Mouse (Mus musculus): Measurements from ENCODE around the gene Nfe2l2. TPM values are rescaled to one million over a fixed set of nuclear protein-coding genes. Genes with fewer than 3 reads are reported as not detected.

Gene Nfe2l2
- polyA plus RNA-seq (2015; fragmentation: Nextera tagmentation; extraction: Ambion mirVana): 11.5 and 12.3 TPM in 2 replicates

- peak within 1 kb of the TSS; percentile 51 for H3K4me3 ChIP-seq
- H3K4me2 ChIP-seq: peak within 1 kb of the TSS; percentile 70
- peaks cover 25% of the 10 kb centered on the region for H3K4me1 ChIP-seq
- ATAC-seq (replicated peaks): peak; percentile 82
- H3K27me3 ChIP-seq (replicated peaks): peaks cover 3% of the 10 kb centered on the region; the same call in 1 of the 2 replicates
- WGBS: 1% methylated on average over 58 of the region's 58 CpGs
- no peaks in the 10 kb centered on the region for H3K36me3 ChIP-seq (replicated peaks)
- no peaks in the 10 kb centered on the region for H3K9me3 ChIP-seq
- peak within 1 kb of the TSS; percentile 75 for H3K27ac ChIP-seq
- peak within 1 kb of the TSS; percentile 50 for H3K9ac ChIP-seq
Measured at GRCm38 (mm10) chr2:75704234-75705161, at the start of gene Nfe2l2. TSS of gene Nfe2l2 (minus strand) at chr2:75704641.

- Histone ChIP-seq H3K4me3 (no peak overlapping the region), H3K9me3 (no peaks in the 10 kb centered on the region), H3K9ac (no peak overlapping the region), H3K27me3 (replicated peaks) (no peaks in the 10 kb centered on the region), H3K27ac (no peak overlapping the region), H3K36me3 (replicated peaks) (no peaks in the 10 kb centered on the region), H3K4me2 (no peak overlapping the region), H3K4me1 (0 out of 2 replicates have a peak, but pooled peaks cover 3% of the 10 kb centered on the region)
- WGBS: 89% methylated on average over 22 of the region's 22 CpGs
- no peak for ATAC-seq (replicated peaks)
Measured at GRCm38 (mm10) chr2:75752306-75753175, 48.1 kb upstream of the Nfe2l2 start.

DNA sequence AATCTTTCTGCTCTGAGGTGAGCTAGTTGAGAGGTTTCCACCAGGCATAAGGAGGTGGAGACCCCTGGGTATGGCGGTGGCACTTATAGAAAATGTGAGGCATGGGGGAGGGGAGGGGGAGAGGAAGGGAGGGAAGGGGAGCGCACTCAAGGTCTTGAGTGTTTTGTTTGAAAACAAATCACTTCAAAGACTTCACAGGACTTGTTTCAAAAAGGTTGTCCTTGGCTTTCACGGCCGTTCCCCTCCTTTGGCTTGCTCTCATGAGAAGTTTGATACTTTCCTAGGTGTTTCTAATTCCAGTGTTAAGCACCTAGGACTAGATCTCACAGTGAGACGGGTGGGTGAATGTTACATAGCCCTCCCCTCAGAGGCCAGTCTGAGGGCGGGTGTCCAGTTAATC lies 47.5 kb upstream of the Nfe2l2 start:
- no peaks in the 10 kb centered on the region for H3K36me3 ChIP-seq (replicated peaks)
- H3K4me1 ChIP-seq: no peaks in the 10 kb centered on the region
- H3K4me3 ChIP-seq: no peak overlapping the region
- H3K9ac ChIP-seq: no peak overlapping the region
- no peak for ATAC-seq (replicated peaks)
- H3K4me2 ChIP-seq: no peak overlapping the region
- H3K27ac ChIP-seq: no peak overlapping the region
- H3K27me3 ChIP-seq (replicated peaks): no peaks in the 10 kb centered on the region
- no peaks in the 10 kb centered on the region for H3K9me3 ChIP-seq
- WGBS: 59% methylated on average over 6 of the region's 6 CpGs

DNA sequence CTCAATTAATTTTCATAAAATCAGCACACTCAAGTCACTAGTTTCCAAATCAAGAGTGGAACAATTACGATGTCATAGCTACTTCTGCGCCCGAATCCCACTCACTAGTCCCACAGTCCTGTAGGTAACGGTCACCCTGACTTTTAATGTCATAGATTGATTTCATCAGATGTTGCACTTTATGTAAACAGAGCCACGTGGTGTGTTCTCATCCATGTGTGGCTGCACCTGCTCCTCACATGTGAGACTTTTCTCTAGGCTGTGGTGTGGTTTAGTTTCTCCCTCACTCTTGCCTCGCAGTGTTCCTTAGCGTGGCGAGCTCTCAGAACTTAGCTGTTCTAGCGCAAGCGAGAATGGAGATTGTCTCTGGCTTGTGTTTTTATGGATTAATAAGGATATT lies 46.4 kb upstream of the Nfe2l2 start:
- ATAC-seq (replicated peaks): no peak
- H3K4me2 ChIP-seq: no peak overlapping the region
- no peaks in the 10 kb centered on the region for H3K36me3 ChIP-seq (replicated peaks)
- no peak overlapping the region for H3K27ac ChIP-seq
- no peaks in the 10 kb centered on the region for H3K27me3 ChIP-seq (replicated peaks)
- WGBS: 92% methylated on average over 10 of the region's 10 CpGs
- no peak overlapping the region for H3K9ac ChIP-seq
- H3K4me1 ChIP-seq: no peaks in the 10 kb centered on the region
- no peaks in the 10 kb centered on the region for H3K9me3 ChIP-seq
- H3K4me3 ChIP-seq: no peak overlapping the region

DNA sequence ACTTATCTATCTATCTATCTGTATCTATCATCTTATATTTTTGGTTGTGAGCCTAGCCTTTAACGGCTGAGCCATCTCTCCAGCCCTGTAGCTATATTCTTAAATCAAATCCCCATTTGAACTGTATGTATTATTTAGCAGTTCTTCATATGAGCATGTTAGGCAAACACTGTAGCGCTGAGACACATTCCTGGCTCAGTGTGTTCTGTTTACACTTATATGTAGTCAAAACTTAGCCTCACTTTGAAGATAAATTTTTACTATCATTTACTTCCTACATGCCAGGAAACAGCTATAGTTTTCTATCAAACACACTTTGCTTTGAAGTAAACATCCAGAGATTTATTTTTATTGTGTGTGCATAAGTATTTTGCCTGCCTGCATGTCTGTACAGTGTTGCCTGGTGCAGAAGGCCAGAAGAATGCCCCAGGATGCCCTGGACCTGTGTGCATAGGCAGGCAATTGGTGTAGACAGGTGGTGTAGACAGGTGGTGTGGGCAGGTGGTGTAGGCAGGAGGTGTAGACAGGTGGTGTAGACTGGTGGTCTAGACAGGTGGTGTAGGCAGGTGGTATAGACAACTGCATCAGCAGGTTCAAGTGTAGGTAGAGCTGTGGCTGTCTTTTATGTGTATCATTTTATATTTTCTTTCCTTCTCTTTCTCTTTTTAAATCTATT lies 45.7 kb upstream of the Nfe2l2 start:
- Histone ChIP-seq H3K4me2 (no peak overlapping the region), H3K9me3 (no peaks in the 10 kb centered on the region), H3K27me3 (replicated peaks) (no peaks in the 10 kb centered on the region), H3K4me1 (no peaks in the 10 kb centered on the region), H3K36me3 (replicated peaks) (no peaks in the 10 kb centered on the region), H3K4me3 (no peak overlapping the region), H3K27ac (no peak overlapping the region), H3K9ac (no peak overlapping the region)
- no peak for ATAC-seq (replicated peaks)
- 91% methylated on average over 2 of the region's 2 CpGs for WGBS

- ATAC-seq (replicated peaks): no peak
- no peak overlapping the region for H3K9ac ChIP-seq
- H3K4me1 ChIP-seq: no peaks in the 10 kb centered on the region
- no peaks in the 10 kb centered on the region for H3K9me3 ChIP-seq
- no peak overlapping the region for H3K4me2 ChIP-seq
- H3K4me3 ChIP-seq: no peak overlapping the region
- 89% methylated on average over 6 of the region's 6 CpGs for WGBS
- no peaks in the 10 kb centered on the region for H3K36me3 ChIP-seq (replicated peaks)
- no peaks in the 10 kb centered on the region for H3K27me3 ChIP-seq (replicated peaks)
- no peak overlapping the region for H3K27ac ChIP-seq
Measured at GRCm38 (mm10) chr2:75748841-75749240, 44.4 kb upstream of the Nfe2l2 start.

GRCm38 (mm10) chr2:75737006-75737503 lies 32.6 kb upstream of the Nfe2l2 start:
- no peak for ATAC-seq (replicated peaks)
- WGBS: 88% methylated on average over 2 of the region's 2 CpGs
- H3K4me1 ChIP-seq: no peaks in the 10 kb centered on the region
- H3K4me3 ChIP-seq: no peak overlapping the region
- no peak overlapping the region for H3K9ac ChIP-seq
- H3K4me2 ChIP-seq: no peak overlapping the region
- no peaks in the 10 kb centered on the region for H3K36me3 ChIP-seq (replicated peaks)
- no peaks in the 10 kb centered on the region for H3K9me3 ChIP-seq
- no peaks in the 10 kb centered on the region for H3K27me3 ChIP-seq (replicated peaks)
- no peak overlapping the region for H3K27ac ChIP-seq

DNA sequence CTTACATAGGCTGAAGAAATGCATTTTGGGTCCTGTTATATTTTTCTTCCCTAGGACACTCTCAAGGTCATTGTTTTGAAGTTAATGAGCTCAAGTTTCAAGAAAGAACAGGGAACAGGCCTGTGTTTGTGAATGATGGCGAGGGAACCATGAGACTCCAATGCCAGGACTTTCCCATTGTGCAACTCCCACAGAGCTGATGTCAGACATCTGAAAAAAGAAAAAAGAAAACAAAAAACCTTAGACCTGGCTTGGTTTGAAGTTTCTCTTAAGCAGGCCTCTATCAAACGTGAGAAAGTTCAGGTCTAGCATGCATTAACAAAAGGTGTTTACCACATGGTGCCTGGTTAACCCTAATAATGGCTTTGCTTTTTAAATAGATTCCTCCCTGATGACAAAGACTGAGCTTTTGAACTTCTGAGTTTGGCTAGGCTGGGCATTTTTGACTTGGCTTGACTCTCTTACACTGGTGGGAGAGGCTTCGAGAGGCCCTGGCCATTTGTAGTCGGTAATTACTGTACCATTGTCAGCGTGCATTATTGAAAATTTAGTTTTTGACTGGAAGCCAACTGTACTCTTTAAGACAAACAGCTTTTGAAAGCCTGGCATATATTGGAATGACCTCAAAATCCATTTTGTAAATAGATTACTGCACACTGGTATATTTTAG lies 29.9 kb upstream of the Nfe2l2 start:
- no peaks in the 10 kb centered on the region for H3K27me3 ChIP-seq (replicated peaks)
- H3K4me1 ChIP-seq: no peaks in the 10 kb centered on the region
- WGBS: 68% methylated on average over 5 of the region's 5 CpGs
- no peak overlapping the region for H3K4me2 ChIP-seq
- ATAC-seq (replicated peaks): no peak
- no peak overlapping the region for H3K27ac ChIP-seq
- H3K9me3 ChIP-seq: no peaks in the 10 kb centered on the region
- no peak overlapping the region for H3K9ac ChIP-seq
- H3K36me3 ChIP-seq (replicated peaks): no peaks in the 10 kb centered on the region
- H3K4me3 ChIP-seq: no peak overlapping the region

DNA sequence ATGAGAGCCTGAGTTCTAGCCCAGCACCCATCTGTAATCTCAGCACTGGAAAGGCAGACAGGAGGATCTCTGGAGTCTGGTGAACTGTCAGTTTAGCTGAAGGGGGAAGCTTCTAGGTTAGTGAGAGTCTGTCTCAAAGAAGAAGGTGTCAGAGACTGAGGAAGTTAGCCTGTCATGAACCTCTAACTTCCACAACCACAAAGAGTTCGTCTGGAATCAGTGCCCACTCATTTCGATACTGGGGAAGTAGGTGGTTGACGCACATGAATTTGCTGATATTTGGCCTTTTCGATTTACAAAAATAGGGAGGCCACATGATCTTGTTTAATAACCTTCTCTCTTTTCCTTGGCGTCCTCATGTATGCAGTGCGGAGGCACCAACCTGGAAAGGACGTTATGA lies 28.7 kb upstream of the Nfe2l2 start:
- 96% methylated on average over 7 of the region's 7 CpGs for WGBS
- ATAC-seq (replicated peaks): no peak

GRCm38 (mm10) chr2:75731929-75732328 lies 27.5 kb upstream of the Nfe2l2 start:
- ATAC-seq (replicated peaks): no peak
- no peak overlapping the region for H3K4me2 ChIP-seq
- no peak overlapping the region for H3K27ac ChIP-seq
- no peak overlapping the region for H3K9ac ChIP-seq
- H3K36me3 ChIP-seq (replicated peaks): no peaks in the 10 kb centered on the region
- WGBS: 40% methylated on average over 2 of the region's 2 CpGs
- no peaks in the 10 kb centered on the region for H3K27me3 ChIP-seq (replicated peaks)
- H3K4me3 ChIP-seq: no peak overlapping the region
- H3K9me3 ChIP-seq: no peaks in the 10 kb centered on the region
- H3K4me1 ChIP-seq: no peaks in the 10 kb centered on the region

More for the DNA sequence above, 28.7 kb upstream of the Nfe2l2 start:
- no peak overlapping the region for H3K4me2 ChIP-seq
- H3K9me3 ChIP-seq: no peaks in the 10 kb centered on the region
- no peaks in the 10 kb centered on the region for H3K4me1 ChIP-seq
- no peak overlapping the region for H3K9ac ChIP-seq
- no peaks in the 10 kb centered on the region for H3K27me3 ChIP-seq (replicated peaks)
- no peak overlapping the region for H3K4me3 ChIP-seq
- H3K27ac ChIP-seq: no peak overlapping the region
- no peaks in the 10 kb centered on the region for H3K36me3 ChIP-seq (replicated peaks)

DNA sequence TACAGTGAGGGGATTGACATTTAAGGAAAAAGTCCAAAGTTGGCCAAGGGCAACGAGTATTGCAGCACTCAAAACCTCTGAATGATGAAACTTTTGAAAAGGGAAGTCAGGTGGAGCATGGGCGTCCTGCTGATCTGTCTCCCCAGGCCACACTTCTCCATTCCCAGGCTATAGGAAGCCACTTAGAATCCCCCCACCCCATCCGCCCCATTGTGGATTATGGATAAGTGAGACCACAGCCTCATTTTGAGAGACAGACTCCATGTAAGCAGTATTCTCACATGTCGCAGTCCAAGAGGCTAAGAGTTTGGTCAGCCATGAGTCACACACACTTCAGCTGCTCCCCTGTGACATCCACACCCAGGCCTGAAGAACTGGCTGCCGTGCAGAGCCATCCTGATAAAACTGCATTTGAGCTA lies 26.8 kb upstream of the Nfe2l2 start:
- whole genome bisulfite sequencing: 76% methylated on average over 5 of the region's 5 CpGs
- Histone ChIP-seq H3K36me3 (replicated peaks) (no peaks in the 10 kb centered on the region), H3K4me1 (no peaks in the 10 kb centered on the region), H3K9me3 (no peaks in the 10 kb centered on the region), H3K27me3 (replicated peaks) (no peaks in the 10 kb centered on the region), H3K4me3 (no peak overlapping the region), H3K27ac (no peak overlapping the region), H3K4me2 (no peak overlapping the region), H3K9ac (no peak overlapping the region)
- ATAC-seq (replicated peaks): no peak
